ENCODE assay signal across 10 mouse cellular contexts in the genomic region with DNA sequence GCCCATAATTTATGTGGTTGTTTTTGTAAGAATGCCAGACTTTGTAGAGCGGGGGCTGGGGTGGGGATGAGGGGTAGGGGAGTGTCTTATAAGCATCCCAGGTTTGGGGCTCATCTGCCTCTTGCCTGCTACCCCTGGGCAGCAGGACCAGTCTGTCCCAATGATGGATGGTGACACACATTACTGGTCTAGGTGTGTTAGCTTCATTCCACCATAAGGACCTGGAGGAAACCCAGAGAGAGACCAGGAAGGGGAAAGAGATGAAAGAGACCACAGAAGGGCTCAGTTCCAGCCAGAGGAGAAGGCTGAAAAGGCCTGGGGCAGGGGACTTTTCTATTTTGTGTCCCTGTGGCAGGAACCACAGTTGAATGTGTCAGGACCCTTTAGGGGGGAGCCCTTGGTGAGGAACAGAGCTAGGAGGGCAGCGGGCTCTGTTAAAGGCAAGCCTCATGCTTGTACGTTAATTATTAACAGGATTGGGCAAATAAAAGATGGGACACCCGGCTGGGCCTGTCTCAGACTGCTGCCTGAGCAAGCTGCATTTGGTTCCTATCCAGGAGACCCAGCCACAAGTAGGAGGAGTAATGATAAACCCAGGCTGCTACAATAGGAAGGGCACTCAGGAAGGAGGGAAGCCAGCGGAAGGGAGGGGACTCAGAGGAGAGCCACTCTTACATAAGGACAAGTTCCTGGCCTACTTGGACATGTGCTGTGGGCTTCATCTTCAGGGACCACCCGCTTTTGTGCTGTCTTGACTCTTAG. TPM values are rescaled to one million over a fixed set of nuclear protein-coding genes. Genes with fewer than 3 reads are reported as not detected.
DNase-seq lines count a peak whose midpoint lies in the region; ATAC-seq lines count a peak whose summit lies in the region.
"Had no signal": no experiment of that assay in that cellular context is flagged by ENCODE, and none has a peak within 500 bp of the region (broad histone marks: within the 10 kb centered on the region; RNA-seq: fewer than 3 reads in every experiment).

No protein-coding gene starts in this region.

- H3K4me3 ChIP-seq in midbrain, embryonic 16.5 days (ENCODE audit: low read depth, low read length) = no peak overlapping the region
- H3K4me3 ChIP-seq in midbrain, embryonic 15.5 days = no peak overlapping the region
- no peak overlapping the region for H3K4me3 ChIP-seq in limb, embryonic 15.5 days
- no peak overlapping the region for H3K4me3 ChIP-seq in stomach, embryonic 14.5 days (ENCODE audit: low read depth, low read length)

- H3K4me2 ChIP-seq in midbrain, embryonic 16.5 days (ENCODE audit: low read length) = no peak overlapping the region
- H3K4me2 ChIP-seq in midbrain, embryonic 15.5 days = no peak overlapping the region
- H3K4me2 ChIP-seq in limb, embryonic 15.5 days = no peak overlapping the region
- H3K4me2 ChIP-seq in stomach, embryonic 14.5 days (replicated peaks; ENCODE audit: low read depth, low read length) = no peak overlapping the region

- no peaks in the 10 kb centered on the region for H3K36me3 ChIP-seq in midbrain, embryonic 16.5 days (ENCODE audit: control insufficient read depth, insufficient read depth, low read length)
- no peaks in the 10 kb centered on the region for H3K36me3 ChIP-seq in midbrain, embryonic 15.5 days (replicated peaks)
- no peaks in the 10 kb centered on the region for H3K36me3 ChIP-seq in limb, embryonic 15.5 days
- H3K36me3 ChIP-seq in stomach, embryonic 14.5 days (ENCODE audit: control insufficient read depth, insufficient read depth, low read length) = no peaks in the 10 kb centered on the region

- no peaks in the 10 kb centered on the region for H3K9me3 ChIP-seq in midbrain, embryonic 16.5 days (replicated peaks; ENCODE audit: control insufficient read depth, low read length, poor library complexity, severe bottlenecking)
- no peaks in the 10 kb centered on the region for H3K9me3 ChIP-seq in midbrain, embryonic 15.5 days
- H3K9me3 ChIP-seq in limb, embryonic 15.5 days = no peaks in the 10 kb centered on the region
- no peaks in the 10 kb centered on the region; the same call in 1 of the 2 replicates for H3K9me3 ChIP-seq in stomach, embryonic 14.5 days (ENCODE audit: control insufficient read depth, low read depth, low read length)

- H3K27me3 ChIP-seq in midbrain, embryonic 16.5 days (ENCODE audit: control insufficient read depth, insufficient read depth, low read depth, low read length) = no peaks in the 10 kb centered on the region
- H3K27me3 ChIP-seq in midbrain, embryonic 15.5 days (replicated peaks) = no peaks in the 10 kb centered on the region
- H3K27me3 ChIP-seq in limb, embryonic 15.5 days = no peaks in the 10 kb centered on the region
- H3K27me3 ChIP-seq in stomach, embryonic 14.5 days (ENCODE audit: control insufficient read depth, insufficient read depth, low read length) = no peaks in the 10 kb centered on the region

- peaks cover 12% of the 10 kb centered on the region for H3K4me1 ChIP-seq in midbrain, embryonic 16.5 days (ENCODE audit: control insufficient read depth, insufficient read depth, low read length)
- H3K4me1 ChIP-seq in midbrain, embryonic 15.5 days = peaks cover 14% of the 10 kb centered on the region
- peaks cover 34% of the 10 kb centered on the region for H3K4me1 ChIP-seq in limb, embryonic 15.5 days
- H3K4me1 ChIP-seq in stomach, embryonic 14.5 days (ENCODE audit: control insufficient read depth, insufficient read depth, low read length) = peaks cover 23% of the 10 kb centered on the region

- no peak for ATAC-seq in midbrain, embryonic 16.5 days
- ATAC-seq in midbrain, embryonic 15.5 days (replicated peaks) = no peak
- ATAC-seq in hematopoietic stem cell, adult 5-6 weeks (replicated peaks in 1 of 2; ENCODE audit: insufficient read depth in 1 of 2, low FRiP score in 2 of 2, low TSS enrichment in 1 of 2, low read depth in 1 of 2, poor library complexity in 2 of 2, severe bottlenecking in 2 of 2) = peak; percentile 18 to 34; a peak in 3 of 4 replicates
- no peak for ATAC-seq in limb, embryonic 15.5 days (ENCODE audit: insufficient number of reproducible peaks, low FRiP score, low TSS enrichment, low read depth)
- peak; percentile 87 for ATAC-seq in stomach, embryonic 14.5 days (ENCODE audit: insufficient number of reproducible peaks, insufficient read depth, low FRiP score, low read depth)
- ATAC-seq in frontal cortex, adult (ENCODE audit: low TSS enrichment) = no peak

- no peak for DNase-seq in frontal cortex, postnatal 25 days (ENCODE audit: low spot score in 2 of 2)
- no peak for DNase-seq in gastrocnemius, adult 18-20 months (ENCODE audit: low spot score)
- DNase-seq: cerebellum, adult 8-10 months; left cerebral cortex, postnatal 4 days had no signal

- WGBS in midbrain, embryonic 16.5 days = 75% methylated on average over 6 of the region's 6 CpGs
- WGBS in midbrain, embryonic 15.5 days = 79% methylated on average over 6 of the region's 6 CpGs
- WGBS in limb, embryonic 15.5 days = 41% methylated on average over 6 of the region's 6 CpGs
- WGBS in stomach, embryonic 14.5 days = 56% methylated on average over 6 of the region's 6 CpGs

- peak overlapping the region; percentile 5; the same call in 1 of the 2 replicates for H3K27ac ChIP-seq in midbrain, embryonic 16.5 days (ENCODE audit: low read length)
- H3K27ac ChIP-seq in midbrain, embryonic 15.5 days = no peak overlapping the region
- peak overlapping the region; percentile 73 for H3K27ac ChIP-seq in limb, embryonic 15.5 days
- H3K27ac ChIP-seq in stomach, embryonic 14.5 days (ENCODE audit: low read length) = peak overlapping the region; percentile 87

- H3K9ac ChIP-seq in midbrain, embryonic 16.5 days (ENCODE audit: low read depth, low read length) = no peak overlapping the region
- H3K9ac ChIP-seq in midbrain, embryonic 15.5 days = no peak overlapping the region
- H3K9ac ChIP-seq in limb, embryonic 15.5 days = peak overlapping the region; percentile 23; the same call in 1 of the 2 replicates
- H3K9ac ChIP-seq in stomach, embryonic 14.5 days (replicated peaks; ENCODE audit: low read depth, low read length) = no peak overlapping the region

RNA-seq across cellular contexts. Expression of gene Cstad, which starts 23.8 kb away (rescaled TPM):
- polyA plus RNA-seq in midbrain, embryonic 16.5 days (2015; fragmentation: Nextera tagmentation; extraction: Ambion mirVana) = 0.62 TPM in 2 replicates
- 0.51 and 0.63 TPM in 2 replicates for polyA plus RNA-seq in midbrain, embryonic 15.5 days (2015; fragmentation: Nextera tagmentation; extraction: Ambion mirVana)
- 1.3 and 1.9 TPM in 2 replicates for total RNA-seq in hematopoietic stem cell, adult 5-6 weeks (2017)
- 2.0 and 2.2 TPM in 2 replicates for polyA plus RNA-seq in limb, embryonic 15.5 days (2015; fragmentation: Nextera tagmentation; extraction: Ambion mirVana)
- 1.2 and 2.1 TPM in 2 replicates for polyA plus RNA-seq in stomach, embryonic 14.5 days (2014; fragmentation: Nextera tagmentation; extraction: Ambion mirVana)
- 1 to 10 TPM; 1.1 TPM for total RNA-seq in gastrocnemius, adult 18-20 months (2021)

Comparison
In these comparisons a context has a peak if more than half of its experiments do, and no peak if none do; other contexts are left out.
1. ATAC-seq: peak in hematopoietic stem cell, adult 5-6 weeks (2 of 2) and stomach, embryonic 14.5 days (single experiment); none in midbrain, embryonic 16.5 days (single experiment), midbrain, embryonic 15.5 days (single experiment), limb, embryonic 15.5 days (single experiment) and frontal cortex, adult (single experiment).